Mouse (Mus musculus) inflammation-experienced regulatory T-cells, adult 16 weeks (primary cell): ENCODE data around the gene Gnat2. TPM values are rescaled to one million over a fixed set of nuclear protein-coding genes. Genes with fewer than 3 reads are reported as not detected.

ENCODE experiments used
- polyA plus RNA-seq: library from polyadenylated mRNA; unstranded; fragments of 100-300 nt; shearing (Covaris generic); gene quantifications from one replicate; pipeline ENCODE4 v1.2.1, GENCODE M21; 2017

Gnat2 gene
- not detected for polyA plus RNA-seq

DNA sequence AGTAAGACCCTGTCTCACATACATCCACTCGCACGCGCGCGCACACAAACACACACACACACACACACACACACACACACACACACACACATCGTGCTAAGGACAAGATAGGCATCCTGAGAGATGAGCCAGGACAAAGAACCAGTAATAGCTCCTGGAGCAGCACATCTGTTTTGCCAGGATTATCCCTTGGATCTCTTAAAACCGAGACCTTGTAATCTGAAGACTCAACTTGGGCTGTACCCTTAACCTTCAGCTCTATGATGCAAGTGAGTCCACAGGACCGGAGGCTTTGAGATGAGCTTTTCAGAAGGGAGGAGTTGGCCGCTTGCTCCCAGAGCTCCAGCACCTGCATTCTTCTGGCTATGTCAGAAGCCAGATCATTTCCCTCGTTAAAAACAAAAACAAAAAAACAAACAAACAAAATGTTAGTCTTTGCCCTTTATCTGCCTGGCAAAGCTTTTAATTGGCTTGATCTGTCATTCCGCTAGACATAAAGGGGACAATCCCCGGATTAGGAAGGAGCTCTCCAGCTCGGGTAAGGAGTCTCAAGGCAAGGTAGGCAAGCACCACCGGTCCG is at the start of gene Gnat2:
Gene Gnat2, plus strand, starts transcription at position 254 of the 580 bp plus-strand sequence.

DNA sequence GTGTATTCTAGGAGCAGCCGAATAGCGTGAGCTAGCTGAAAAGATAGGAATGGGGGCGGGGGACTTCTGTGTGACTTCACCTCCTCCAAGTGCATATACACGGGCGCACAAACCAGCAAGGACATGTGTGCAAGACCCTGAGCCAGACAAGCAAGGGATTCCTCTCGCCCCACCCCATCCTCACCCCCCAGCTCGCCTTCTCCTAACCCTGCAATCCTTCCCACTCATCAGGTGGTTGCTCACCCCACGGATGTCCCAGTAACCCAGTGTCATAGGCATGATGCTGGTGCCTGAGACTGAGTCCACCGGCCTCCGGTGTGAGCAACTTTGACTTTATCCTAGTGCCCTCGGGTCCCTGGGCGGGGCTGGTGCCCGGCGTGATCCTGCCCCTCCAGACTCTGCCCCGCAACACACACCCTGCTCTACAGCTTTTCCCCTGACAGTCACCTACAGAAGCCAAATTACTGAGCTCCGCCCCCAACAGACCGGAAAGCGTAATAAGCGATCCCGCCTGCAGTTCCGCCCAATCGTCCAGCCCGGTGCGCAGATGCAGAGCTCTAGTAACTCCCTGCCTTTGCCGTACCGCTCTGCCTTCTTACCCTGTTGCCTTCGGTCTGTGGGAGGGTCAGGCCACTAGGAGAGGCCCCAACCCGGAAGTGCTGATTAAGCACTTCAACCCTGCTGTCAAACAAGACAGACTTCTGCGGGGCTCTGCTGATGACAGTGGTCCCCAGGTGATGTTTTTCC is 48.0 kb upstream of the Gnat2 start, which contains the start of gene Gstm4:
Gene Gstm4, minus strand, starts transcription at position 501 of the 747 bp plus-strand sequence.

DNA sequence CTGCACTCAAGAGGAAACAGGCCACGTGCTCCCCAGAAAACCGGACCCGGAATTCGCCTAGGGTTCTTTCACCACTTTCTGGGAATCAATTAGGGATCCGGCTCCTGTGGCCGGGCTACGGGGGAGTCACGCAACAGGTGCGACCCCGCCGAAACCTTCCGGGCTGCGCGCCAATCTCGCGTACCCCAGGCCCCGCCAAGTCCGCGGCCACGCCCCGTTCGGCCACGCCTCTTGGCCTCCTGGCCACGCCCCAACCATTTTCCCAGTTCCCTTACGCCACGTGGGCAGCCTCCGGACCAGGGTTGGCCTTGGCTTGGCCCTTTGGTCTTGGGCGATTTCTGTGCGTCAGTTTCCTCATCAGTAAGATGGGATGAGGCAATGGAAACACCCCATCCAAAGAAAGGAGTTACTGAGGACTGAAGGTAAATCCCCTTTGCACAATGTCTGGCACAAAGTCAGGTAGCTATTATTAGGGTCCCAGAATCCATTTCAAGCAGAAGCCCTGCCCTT is 6.1 kb upstream of the Gnat2 start, which contains the start of gene Ampd2:
Gene Ampd2, minus strand, starts transcription at position 182 of the 510 bp plus-strand sequence.

DNA sequence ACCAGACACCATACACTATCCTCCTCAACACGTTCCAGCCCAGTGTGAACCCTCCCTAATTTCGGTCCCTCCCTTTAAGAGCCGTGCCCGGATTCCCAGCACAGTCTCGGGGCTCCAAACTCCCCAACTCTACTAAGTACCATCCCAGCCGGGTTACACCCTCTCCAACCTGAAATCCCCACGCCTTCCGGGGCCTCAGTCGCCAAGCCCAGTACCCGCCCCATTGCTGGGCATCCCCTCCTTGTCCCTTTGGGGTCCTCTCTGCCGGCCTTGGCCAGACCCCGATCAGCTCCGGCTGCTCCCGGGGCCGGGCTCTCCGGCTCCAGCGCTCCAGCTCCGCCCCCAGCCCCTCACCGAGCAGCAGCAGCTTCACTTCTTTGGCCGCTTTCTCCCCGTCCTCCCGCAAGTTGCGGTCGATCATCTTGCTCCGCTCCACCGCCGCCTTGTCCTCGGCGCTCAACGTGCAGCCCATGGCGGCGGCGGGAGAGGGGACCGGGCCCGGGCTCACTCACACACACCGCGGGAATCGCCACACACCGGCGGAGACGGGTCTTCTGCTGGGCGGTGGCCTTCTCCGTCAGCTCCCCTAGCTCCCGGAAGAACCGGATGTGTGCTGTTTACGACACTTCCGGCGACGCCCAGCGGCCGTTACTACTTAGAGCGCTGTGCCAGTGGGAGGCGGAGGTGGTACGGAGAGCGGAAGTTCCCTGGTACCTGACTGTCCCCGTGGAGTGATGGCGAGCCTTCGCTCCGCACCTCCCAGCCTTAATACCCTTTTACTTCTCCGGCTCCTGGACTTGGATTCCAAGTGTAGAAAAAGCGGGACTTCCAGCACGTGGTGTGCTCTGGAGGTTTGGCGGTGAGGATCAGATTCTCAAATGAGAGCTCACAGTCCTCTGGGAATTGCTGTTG is 53.2 kb downstream of the Gnat2 start, which contains the start of gene Gnai3:
Gene Gnai3, minus strand, starts transcription at position 613 of the 912 bp plus-strand sequence.

Other genes with a start within 250 kb of the Gnat2 start
- gene Eps8l3, start 215.6 kb upstream of the Gnat2 start, polyA plus RNA-seq: not detected
- gene Gstm5, start 197.0 kb upstream of the Gnat2 start, polyA plus RNA-seq: 2.5 TPM
- gene Gstm7, start 161.0 kb upstream of the Gnat2 start, polyA plus RNA-seq: 0.78 TPM
- gene Gstm6, start 149.0 kb upstream of the Gnat2 start, polyA plus RNA-seq: not detected
- gene Gstm3, start 123.5 kb upstream of the Gnat2 start, polyA plus RNA-seq: not detected
- gene Gstm2, start 106.3 kb upstream of the Gnat2 start, polyA plus RNA-seq: not detected
- gene Gstm1, start 74.8 kb upstream of the Gnat2 start, polyA plus RNA-seq: 4.3 TPM
- 10.0 TPM for gene Gstm4, start 47.9 kb upstream of the Gnat2 start, polyA plus RNA-seq
- gene Ampd2, start 6.1 kb upstream of the Gnat2 start, polyA plus RNA-seq: 71.3 TPM
- 238 TPM for gene Gnai3, start 53.4 kb downstream of the Gnat2 start, polyA plus RNA-seq
- not detected for gene Gpr61, start 62.1 kb downstream of the Gnat2 start, polyA plus RNA-seq
- 0.33 TPM for gene Amigo1, start 93.5 kb downstream of the Gnat2 start, polyA plus RNA-seq
- gene Cyb561d1, start 108.4 kb downstream of the Gnat2 start, polyA plus RNA-seq: 29.4 TPM
- 9.8 TPM for gene Atxn7l2, start 118.1 kb downstream of the Gnat2 start, polyA plus RNA-seq
- gene Sypl2, start 133.9 kb downstream of the Gnat2 start, polyA plus RNA-seq: not detected
- gene Psma5, start 164.1 kb downstream of the Gnat2 start, polyA plus RNA-seq: 143 TPM
- gene Sort1, start 191.3 kb downstream of the Gnat2 start, polyA plus RNA-seq: 0.10 TPM